ENCODE assay signal across 24 mouse cellular contexts in genomic region chr6:84752806-84753420, GRCm38 (mm10).
DNase-seq lines count a peak whose midpoint lies in the region; ATAC-seq and TF ChIP-seq lines count a peak whose summit lies in the region.
"Had no signal": no experiment of that assay in that cellular context is flagged by ENCODE, and none has a peak within 500 bp of the region (broad histone marks: within the 10 kb centered on the region; RNA-seq: fewer than 3 reads in every experiment).

No protein-coding gene starts in this region.

- DNase-seq in liver, adult 2 months (ENCODE audit: extremely low read depth, low read depth, low spot score) = peak; percentile 31
- DNase-seq in liver, embryonic 11.5 days (ENCODE audit: low spot score) = no peak
- DNase-seq in adrenal gland, adult 8-10 months = no peak
- DNase-seq in retina, postnatal 1 day = no peak
- DNase-seq: B cell, adult 2 months; cerebellum, adult 18-20 months; cerebellum, adult 9-11 months; cerebellum, postnatal 36 days; gastrocnemius, adult 2 months; gastrocnemius, postnatal 25 days; kidney, adult 11 months had no signal

- no peaks in the 10 kb centered on the region for H3K27me3 ChIP-seq in liver, adult 2 months (ENCODE audit: control insufficient read depth, insufficient read depth, low read length)
- no peaks in the 10 kb centered on the region for H3K27me3 ChIP-seq in liver, embryonic 11.5 days (replicated peaks; ENCODE audit: control insufficient read depth, insufficient read depth, low read length)
- H3K27me3 ChIP-seq in intestine, embryonic 15.5 days (replicated peaks) = no peaks in the 10 kb centered on the region
- H3K27me3 ChIP-seq: forebrain, embryonic 13.5 days; heart, embryonic 12.5 days; hindbrain, embryonic 12.5 days; Patski had no signal

- no peak for TF ChIP-seq POLR2A in liver, adult 2 months (IDR thresholded peaks at IDR 0.05; ENCODE audit: extremely low read depth, insufficient read depth, low read length)
- no peak for TF ChIP-seq POLR2A in bone marrow macrophage, adult 2 months (IDR thresholded peaks at IDR 0.05; ENCODE audit: borderline replicate concordance, low read depth, low read length)

- no peak for ATAC-seq in liver, embryonic 11.5 days (replicated peaks; ENCODE audit: low FRiP score)
- ATAC-seq in hematopoietic stem cell, adult 5-6 weeks (replicated peaks in 1 of 2; ENCODE audit: insufficient read depth in 1 of 2, low FRiP score in 2 of 2, low TSS enrichment in 1 of 2, low read depth in 1 of 2, poor library complexity in 2 of 2, severe bottlenecking in 2 of 2) = 0 out of 4 replicates have a peak, but pooled peaks have one; percentile 37 to 48
- ATAC-seq in intestine, embryonic 15.5 days = no peak
- ATAC-seq: activated CD4-positive, CD25-positive, alpha-beta regulatory T cell, adult 4 months; CD4-positive, CD25-positive, alpha-beta regulatory T cell, adult 4 months; forebrain, embryonic 13.5 days; hindbrain, embryonic 16.5 days; inflammation-experienced regulatory T-cells, adult 6 months; Patski had no signal

- no peak overlapping the region for H3K4me3 ChIP-seq in liver, adult 2 months (ENCODE audit: insufficient read depth, low read depth, low read length)
- H3K4me3 ChIP-seq in liver, embryonic 11.5 days (ENCODE audit: low read depth, low read length) = no peak overlapping the region
- H3K4me3 ChIP-seq in bone marrow macrophage, adult 2 months (ENCODE audit: insufficient read depth, low read length) = no peak overlapping the region
- no peak overlapping the region for H3K4me3 ChIP-seq in intestine, embryonic 15.5 days (replicated peaks)
- H3K4me3 ChIP-seq: embryonic facial prominence, embryonic 10.5 days; forebrain, embryonic 13.5 days; gastrocnemius, adult 2 months; heart, embryonic 12.5 days; hindbrain, embryonic 12.5 days had no signal

- H3K9me3 ChIP-seq in liver, embryonic 11.5 days (ENCODE audit: control insufficient read depth, low read length) = no peaks in the 10 kb centered on the region
- H3K9me3 ChIP-seq in intestine, embryonic 15.5 days = no peaks in the 10 kb centered on the region
- H3K9me3 ChIP-seq: embryonic facial prominence, embryonic 10.5 days; forebrain, embryonic 13.5 days; G1E; heart, embryonic 12.5 days; hindbrain, embryonic 12.5 days had no signal

- H3K9ac ChIP-seq in liver, adult 2 months (ENCODE audit: low read depth, low read length) = no peak overlapping the region
- no peak overlapping the region for H3K9ac ChIP-seq in liver, embryonic 11.5 days (ENCODE audit: low read depth, low read length)
- no peak overlapping the region for H3K9ac ChIP-seq in intestine, embryonic 15.5 days
- H3K9ac ChIP-seq: forebrain, embryonic 13.5 days; heart, embryonic 12.5 days; hindbrain, embryonic 12.5 days had no signal

- TF ChIP-seq CTCF in liver, adult 2 months (IDR thresholded peaks at IDR 0.05; ENCODE audit: low read depth, low read length) = no peak
- TF ChIP-seq CTCF in bone marrow macrophage, adult 2 months (IDR thresholded peaks at IDR 0.05; ENCODE audit: low read depth, low read length) = no peak

- H3K36me3 ChIP-seq in liver, adult 2 months (ENCODE audit: control insufficient read depth, insufficient read depth, low read length) = no peaks in the 10 kb centered on the region
- H3K36me3 ChIP-seq in liver, embryonic 11.5 days (ENCODE audit: control insufficient read depth, insufficient read depth, low read length) = no peaks in the 10 kb centered on the region
- H3K36me3 ChIP-seq in intestine, embryonic 15.5 days = no peaks in the 10 kb centered on the region
- H3K36me3 ChIP-seq: embryonic facial prominence, embryonic 10.5 days; G1E; heart, embryonic 12.5 days; hindbrain, embryonic 12.5 days had no signal

- H3K4me1 ChIP-seq in liver, adult 2 months (ENCODE audit: control insufficient read depth, insufficient read depth, low read length) = no peaks in the 10 kb centered on the region; the same call in 1 of the 2 replicates
- no peaks in the 10 kb centered on the region for H3K4me1 ChIP-seq in liver, embryonic 11.5 days (replicated peaks; ENCODE audit: control insufficient read depth, insufficient read depth, low read length)
- peaks cover 37% of the 10 kb centered on the region for H3K4me1 ChIP-seq in bone marrow macrophage, adult 2 months (ENCODE audit: control insufficient read depth, insufficient read depth, low read length)
- no peaks in the 10 kb centered on the region for H3K4me1 ChIP-seq in intestine, embryonic 15.5 days (replicated peaks)
- H3K4me1 ChIP-seq: embryonic facial prominence, embryonic 10.5 days; forebrain, embryonic 13.5 days; hindbrain, embryonic 12.5 days had no signal

- H3K27ac ChIP-seq in liver, adult 2 months (replicated peaks; ENCODE audit: insufficient read depth, low read depth, low read length) = no peak overlapping the region
- no peak overlapping the region for H3K27ac ChIP-seq in liver, embryonic 11.5 days (ENCODE audit: low read depth, low read length)
- peak overlapping the region; percentile 95 for H3K27ac ChIP-seq in bone marrow macrophage, adult 2 months (ENCODE audit: insufficient read depth, low read depth, low read length)
- H3K27ac ChIP-seq in intestine, embryonic 15.5 days = no peak overlapping the region
- H3K27ac ChIP-seq: embryonic facial prominence, embryonic 10.5 days; forebrain, embryonic 13.5 days; gastrocnemius, adult 2 months; hindbrain, embryonic 12.5 days had no signal

- H3K4me2 ChIP-seq in liver, embryonic 11.5 days = no peak overlapping the region
- H3K4me2 ChIP-seq in intestine, embryonic 15.5 days (replicated peaks) = no peak overlapping the region
- H3K4me2 ChIP-seq: forebrain, embryonic 13.5 days; heart, embryonic 12.5 days; hindbrain, embryonic 12.5 days had no signal

- no peaks in the 10 kb centered on the region for H3K79me2 ChIP-seq in liver, adult 2 months (ENCODE audit: control insufficient read depth, insufficient read depth, low read length)

Comparison
In these comparisons a context has a peak if more than half of its experiments do, and no peak if none do; other contexts are left out.
1. ATAC-seq: peak in hematopoietic stem cell, adult 5-6 weeks (2 of 2); none in liver, embryonic 11.5 days (single experiment) and intestine, embryonic 15.5 days (single experiment).